Mouse (Mus musculus): ENCODE results near the gene Gcm1.

Gene Gcm1

DNA sequence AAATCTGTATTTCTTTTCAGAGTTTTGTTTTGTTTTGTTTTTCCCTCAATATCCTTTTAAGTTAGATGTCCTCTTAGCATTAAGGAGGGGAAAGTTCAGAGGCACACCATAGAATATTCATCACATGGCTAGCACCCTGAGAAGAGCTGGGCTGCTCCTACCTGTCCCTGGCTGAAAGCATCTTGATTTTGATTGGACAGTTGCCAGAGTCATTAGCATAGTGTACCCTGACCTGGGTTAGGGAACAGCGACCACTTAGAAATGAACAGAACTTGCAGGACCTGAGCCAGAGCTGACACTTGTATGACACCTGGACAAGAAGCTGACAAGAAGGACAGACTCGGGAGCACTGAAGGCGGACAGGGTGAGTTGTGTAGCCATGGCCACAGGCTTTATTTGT is at the start of gene Gcm1:
TSS of gene Gcm1 (plus strand) at position 248 of the 400 bp plus-strand sequence.
- DNase-seq = no peak

GRCm38 (mm10) chr9:78003278-78003677 is 48.4 kb upstream of the Gcm1 start:
- no peak for DNase-seq

DNA sequence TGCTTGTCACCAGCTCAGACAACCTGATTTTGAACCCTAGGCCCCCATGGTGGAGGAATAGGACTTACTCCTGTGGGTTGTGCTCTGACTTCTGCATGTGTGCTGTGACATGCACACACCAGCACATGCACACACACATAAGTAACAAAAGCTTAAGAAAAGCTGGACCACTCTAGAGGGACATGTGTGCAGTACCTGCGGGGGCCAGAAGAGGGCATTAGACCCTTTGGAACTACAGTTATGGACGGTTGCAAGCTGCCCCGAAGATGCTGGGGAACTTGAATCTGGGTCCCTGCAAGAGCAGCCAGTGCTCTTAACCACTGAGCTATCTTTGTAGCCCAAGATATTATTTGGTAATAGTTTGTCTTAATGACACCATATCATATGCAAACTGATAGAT is 46.2 kb upstream of the Gcm1 start:
- DNase-seq = peak in 1 of 2 experiments; percentile 42

- peak; percentile 85 to 93 for DNase-seq
Measured at GRCm38 (mm10) chr9:78006209-78007001, 45.3 kb upstream of the Gcm1 start.

DNA sequence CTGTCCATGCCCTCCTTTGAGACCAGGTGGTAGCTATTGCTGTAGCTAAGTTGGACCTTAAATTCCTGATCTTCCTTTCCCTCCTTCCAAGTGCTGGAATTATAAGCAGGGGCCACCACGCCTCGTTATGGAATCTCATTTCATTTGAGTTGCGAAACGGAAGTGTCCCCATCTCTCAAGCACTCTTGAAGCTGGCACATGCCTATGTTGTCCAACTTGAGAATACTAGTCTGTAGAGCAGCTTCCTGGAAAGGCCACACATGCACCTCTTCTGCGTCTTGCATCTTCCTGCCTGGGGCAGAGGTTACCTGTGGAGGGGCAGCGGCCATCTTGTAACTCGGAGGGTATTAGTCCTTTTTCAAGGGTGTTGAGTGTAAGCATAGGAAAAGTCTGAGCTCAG is 42.3 kb upstream of the Gcm1 start:
- DNase-seq = no peak

- no peak for DNase-seq
Measured at GRCm38 (mm10) chr9:78010187-78010586, 41.5 kb upstream of the Gcm1 start.

- DNase-seq = no peak
Measured at GRCm38 (mm10) chr9:78010707-78011106, 41.0 kb upstream of the Gcm1 start.

GRCm38 (mm10) chr9:78012066-78012465 is 39.7 kb upstream of the Gcm1 start:
- no peak for DNase-seq

DNA sequence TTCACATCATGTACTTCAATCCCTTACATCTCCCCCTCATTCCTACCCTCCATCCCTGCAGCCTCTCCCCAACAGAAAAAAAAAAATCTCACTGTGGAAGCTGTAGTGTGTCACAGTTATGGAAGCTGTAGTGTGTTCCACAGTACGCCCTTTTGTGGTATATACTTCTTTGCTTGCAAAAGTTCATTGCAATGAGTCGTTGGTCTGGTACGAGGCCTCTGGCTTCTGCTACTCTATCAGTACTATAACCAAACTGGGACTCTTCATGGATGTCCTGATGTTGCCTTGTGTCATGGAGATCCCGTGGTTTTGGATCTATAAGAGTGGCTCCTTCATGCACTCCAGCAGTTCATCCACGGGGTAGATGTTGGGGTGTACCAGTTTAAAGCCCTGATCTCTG is 39.0 kb upstream of the Gcm1 start:
- DNase-seq = no peak

DNA sequence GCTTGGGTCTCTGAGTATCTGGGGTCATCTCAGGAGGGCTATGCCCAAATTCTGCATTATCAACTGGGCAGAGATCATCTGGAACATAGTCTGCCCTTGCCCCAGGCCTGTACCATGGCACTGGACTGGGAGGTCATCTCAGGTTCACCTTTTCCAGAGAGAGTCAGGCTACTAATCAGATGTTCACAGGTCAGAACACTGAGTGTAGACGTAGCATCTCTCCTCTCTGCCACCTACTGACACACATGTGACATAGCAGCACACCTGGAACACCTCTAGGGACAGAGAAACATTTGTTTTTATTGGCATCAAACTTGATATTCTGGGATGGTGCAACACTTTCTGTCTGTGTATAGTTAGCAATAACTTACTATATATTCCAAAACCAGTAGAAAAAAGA is 37.9 kb upstream of the Gcm1 start:
- no peak for DNase-seq

DNA sequence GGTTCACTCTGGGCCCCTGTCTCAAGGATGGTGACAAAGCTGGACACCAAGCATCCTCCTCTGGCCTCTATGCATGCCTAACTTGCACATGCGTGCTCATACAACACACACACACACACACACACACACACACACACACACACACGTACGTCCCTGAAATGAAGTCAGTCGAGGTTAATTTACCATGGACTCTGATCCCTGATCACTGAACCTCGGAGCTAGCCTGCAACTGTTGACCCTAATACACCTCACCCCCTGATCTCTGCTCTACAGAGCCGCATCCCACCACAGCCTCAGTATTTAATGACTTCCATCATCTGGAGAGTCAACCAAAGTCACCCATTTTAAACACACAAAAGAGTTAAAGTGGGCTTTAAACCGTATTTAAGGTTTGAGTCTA is 35.9 kb upstream of the Gcm1 start:
- no peak for DNase-seq

- DNase-seq = no peak
Measured at GRCm38 (mm10) chr9:78016288-78016687, 35.4 kb upstream of the Gcm1 start.

DNA sequence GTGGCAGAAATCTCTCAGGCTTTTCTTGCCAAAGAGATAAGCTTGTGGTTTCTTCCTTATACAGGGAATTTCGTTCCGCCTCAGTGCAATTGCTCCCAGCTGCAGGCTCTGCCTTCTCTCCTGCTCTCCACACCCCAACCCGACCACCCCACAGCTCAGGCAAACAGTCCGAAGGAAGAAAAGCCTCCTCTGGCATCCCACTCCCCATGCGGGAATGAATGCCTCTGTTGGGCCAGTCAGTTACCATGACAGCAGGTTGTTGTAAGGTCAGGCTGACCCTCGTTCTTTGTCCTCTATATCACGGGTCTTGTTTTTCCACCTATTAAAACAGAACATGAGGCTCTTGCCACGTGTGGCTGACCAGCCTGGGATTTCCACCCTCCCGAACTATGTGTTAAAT is 30.5 kb upstream of the Gcm1 start:
- DNase-seq = no peak

GRCm38 (mm10) chr9:78022187-78022945 is 29.4 kb upstream of the Gcm1 start:
- peak; percentile 34 for DNase-seq

DNA sequence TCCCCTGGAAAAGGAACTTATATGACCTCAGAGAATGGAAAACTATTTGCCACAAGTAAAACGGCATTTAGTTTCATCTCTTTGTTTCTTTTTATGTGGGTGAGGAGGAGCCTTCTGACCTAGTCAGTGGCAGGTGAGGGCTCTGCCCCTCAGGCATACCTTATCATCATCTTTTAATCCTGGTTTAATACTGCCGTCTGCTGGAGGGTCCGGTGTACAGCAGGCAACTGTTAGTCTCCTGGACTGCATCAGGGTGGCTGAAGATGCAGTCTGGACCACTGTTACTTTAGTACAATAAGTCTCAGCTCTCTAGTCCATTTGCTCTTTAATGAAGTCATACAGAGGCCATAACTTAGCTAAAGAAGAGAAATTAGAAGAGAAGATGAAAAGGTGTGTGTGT is 26.9 kb upstream of the Gcm1 start:
- DNase-seq = peak; percentile 52 to 71

DNA sequence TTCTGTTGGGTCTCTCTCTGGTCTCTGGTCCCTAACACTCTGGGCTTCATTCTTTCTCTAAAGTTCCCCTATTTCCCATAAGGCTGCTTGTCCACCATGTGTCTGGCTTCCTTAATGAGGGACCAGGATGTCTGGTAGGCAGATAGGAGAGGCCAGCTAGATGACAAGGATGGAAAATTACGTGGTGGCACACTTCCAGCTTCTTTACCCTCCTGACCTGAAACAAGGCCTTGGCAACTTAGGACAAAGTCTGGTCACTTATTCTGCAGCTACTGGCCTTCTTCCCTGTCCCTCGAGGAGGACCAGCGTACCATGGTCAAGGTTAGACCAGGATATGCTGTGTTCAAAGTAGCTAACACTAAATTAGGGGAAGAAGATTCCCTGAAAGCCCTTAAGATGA is 24.6 kb upstream of the Gcm1 start:
- DNase-seq = no peak

GRCm38 (mm10) chr9:78030835-78031456 is 20.8 kb upstream of the Gcm1 start:
- no peak for DNase-seq

GRCm38 (mm10) chr9:78032930-78033329 is 18.8 kb upstream of the Gcm1 start:
- no peak for DNase-seq

DNA sequence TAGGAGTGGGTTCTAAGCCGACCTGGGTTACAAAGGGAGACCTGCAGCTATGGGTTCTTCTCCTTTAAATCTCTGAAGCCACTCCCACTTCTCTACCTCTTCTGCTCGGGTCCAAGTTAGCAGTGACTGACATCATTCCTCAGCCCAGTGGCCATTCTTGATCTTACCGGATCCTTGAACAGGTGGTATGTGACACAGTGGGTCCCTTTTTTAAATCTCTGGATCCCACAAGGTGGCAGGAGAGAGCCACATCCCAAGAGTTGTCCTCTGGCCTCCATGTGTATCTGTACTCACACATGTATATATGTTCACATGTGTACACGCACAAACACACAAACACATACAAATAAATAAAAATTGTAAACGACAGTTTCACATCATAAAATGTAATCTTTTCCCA is 16.4 kb upstream of the Gcm1 start:
- DNase-seq = no peak

GRCm38 (mm10) chr9:78035831-78036230 is 15.9 kb upstream of the Gcm1 start:
- no peak for DNase-seq

GRCm38 (mm10) chr9:78038755-78039489 is 12.8 kb upstream of the Gcm1 start:
- DNase-seq = peak; percentile 72 to 78

DNA sequence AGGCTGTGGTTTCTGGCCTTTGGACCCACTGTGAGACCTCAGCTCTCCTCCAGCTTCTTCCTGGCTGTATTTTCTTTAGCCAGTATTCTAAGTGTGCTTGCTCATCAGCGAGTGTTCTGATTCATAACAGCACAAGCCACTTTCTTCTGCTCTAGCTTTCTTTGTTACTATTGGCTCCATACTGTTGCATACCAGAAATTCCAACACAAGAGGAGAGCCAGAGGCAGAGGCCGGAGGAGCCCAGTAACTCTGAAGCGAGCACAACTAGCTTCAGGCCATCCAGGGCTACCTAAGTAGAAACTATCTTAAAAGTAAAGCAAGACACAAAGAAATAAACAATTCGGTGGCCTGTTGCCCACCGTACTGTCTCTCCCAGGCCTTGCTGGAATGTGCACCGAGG is 6.6 kb upstream of the Gcm1 start:
- no peak for DNase-seq

- peak in 1 of 2 experiments; percentile 17 for DNase-seq
Measured at GRCm38 (mm10) chr9:78046755-78047154, 5.0 kb upstream of the Gcm1 start.

Data from cerebellum, postnatal 25 days (tissue).